In genomic region chr17:30468368-30468767, GRCm38 (mm10) we compare ENCODE assay signal across 14 mouse cellular contexts.
DNase-seq lines count a peak whose midpoint lies in the region; ATAC-seq and TF ChIP-seq lines count a peak whose summit lies in the region.
"Had no signal": no experiment of that assay in that cellular context is flagged by ENCODE, and none has a peak within 500 bp of the region (broad histone marks: within the 10 kb centered on the region; RNA-seq: fewer than 3 reads in every experiment).

No protein-coding gene starts in this region.

- no peak for TF ChIP-seq POLR2A in olfactory bulb, adult 2 months (IDR thresholded peaks at IDR 0.05; ENCODE audit: insufficient read depth, low read depth, low read length)

- H3K4me3 ChIP-seq in lung, embryonic 14.5 days (ENCODE audit: low read depth, low read length): no peak overlapping the region
- H3K4me3 ChIP-seq in embryonic facial prominence, embryonic 14.5 days (ENCODE audit: low read depth, low read length): no peak overlapping the region
- H3K4me3 ChIP-seq in hindbrain, embryonic 12.5 days: no peak overlapping the region
- no peak overlapping the region for H3K4me3 ChIP-seq in olfactory bulb, adult 2 months (ENCODE audit: insufficient read depth, low read depth, low read length)
- H3K4me3 ChIP-seq: erythroblast, embryonic 14.5 days; liver, embryonic 13.5 days; megakaryocyte, embryonic 14.5 days had no signal

- H3K9ac ChIP-seq in lung, embryonic 14.5 days: no peak overlapping the region; the same call in 1 of the 2 replicates
- H3K9ac ChIP-seq in embryonic facial prominence, embryonic 14.5 days (ENCODE audit: low read depth, low read length): no peak overlapping the region
- no peak overlapping the region for H3K9ac ChIP-seq in hindbrain, embryonic 12.5 days
- H3K9ac ChIP-seq: liver, embryonic 13.5 days had no signal

- H3K4me2 ChIP-seq in lung, embryonic 14.5 days: 0 out of 2 replicates have a peak overlapping the region, but pooled peaks have one; percentile 43
- no peak overlapping the region for H3K4me2 ChIP-seq in embryonic facial prominence, embryonic 14.5 days (ENCODE audit: low read depth, low read length)
- no peak overlapping the region for H3K4me2 ChIP-seq in hindbrain, embryonic 12.5 days (replicated peaks)
- H3K4me2 ChIP-seq: liver, embryonic 13.5 days had no signal

- H3K27me3 ChIP-seq in lung, embryonic 14.5 days (ENCODE audit: insufficient read depth, low read length): no peaks in the 10 kb centered on the region
- no peaks in the 10 kb centered on the region for H3K27me3 ChIP-seq in embryonic facial prominence, embryonic 14.5 days (replicated peaks; ENCODE audit: control insufficient read depth, insufficient read depth, low read length)
- H3K27me3 ChIP-seq in hindbrain, embryonic 12.5 days: no peaks in the 10 kb centered on the region
- H3K27me3 ChIP-seq: liver, embryonic 13.5 days had no signal

- WGBS in lung, embryonic 14.5 days: 19% methylated on average over 4 of the region's 4 CpGs
- WGBS in embryonic facial prominence, embryonic 14.5 days: 30% methylated on average over 4 of the region's 4 CpGs
- 18% methylated on average over 4 of the region's 4 CpGs for WGBS in hindbrain, embryonic 12.5 days
- WGBS in olfactory bulb, adult 2 months: 59% methylated on average over 4 of the region's 4 CpGs

- H3K27ac ChIP-seq in lung, embryonic 14.5 days (ENCODE audit: low read depth): no peak overlapping the region
- peak overlapping the region; percentile 25; the same call in 1 of the 2 replicates for H3K27ac ChIP-seq in embryonic facial prominence, embryonic 14.5 days (replicated peaks; ENCODE audit: low read depth, low read length)
- 0 out of 2 replicates have a peak overlapping the region, but pooled peaks have one; percentile 44 for H3K27ac ChIP-seq in hindbrain, embryonic 12.5 days
- peak overlapping the region; percentile 13; the same call in 1 of the 2 replicates for H3K27ac ChIP-seq in olfactory bulb, adult 2 months (ENCODE audit: insufficient read depth, low read depth, low read length)
- H3K27ac ChIP-seq: liver, embryonic 13.5 days had no signal

- H3K4me1 ChIP-seq in lung, embryonic 14.5 days (ENCODE audit: insufficient read depth): peaks cover 37% of the 10 kb centered on the region
- H3K4me1 ChIP-seq in embryonic facial prominence, embryonic 14.5 days (ENCODE audit: control insufficient read depth, insufficient read depth, low read length): peaks cover 10% of the 10 kb centered on the region
- H3K4me1 ChIP-seq in hindbrain, embryonic 12.5 days: peaks cover 39% of the 10 kb centered on the region
- peaks cover 27% of the 10 kb centered on the region for H3K4me1 ChIP-seq in olfactory bulb, adult 2 months (ENCODE audit: control insufficient read depth, insufficient read depth, low read length)
- H3K4me1 ChIP-seq: liver, embryonic 13.5 days had no signal

- H3K9me3 ChIP-seq in lung, embryonic 14.5 days (ENCODE audit: low read depth, low read length): no peaks in the 10 kb centered on the region
- no peaks in the 10 kb centered on the region for H3K9me3 ChIP-seq in embryonic facial prominence, embryonic 14.5 days (ENCODE audit: control insufficient read depth, low read length)
- no peaks in the 10 kb centered on the region for H3K9me3 ChIP-seq in hindbrain, embryonic 12.5 days (replicated peaks)
- H3K9me3 ChIP-seq: liver, embryonic 13.5 days; megakaryocyte, embryonic 14.5 days had no signal

- no peaks in the 10 kb centered on the region for H3K36me3 ChIP-seq in lung, embryonic 14.5 days (ENCODE audit: insufficient read depth)
- no peaks in the 10 kb centered on the region for H3K36me3 ChIP-seq in embryonic facial prominence, embryonic 14.5 days (ENCODE audit: control insufficient read depth, insufficient read depth, low read length)
- H3K36me3 ChIP-seq in hindbrain, embryonic 12.5 days: no peaks in the 10 kb centered on the region
- H3K36me3 ChIP-seq: liver, embryonic 13.5 days had no signal

- DNase-seq in lung, embryonic 14.5 days: no peak
- no peak for DNase-seq in lung, postnatal 4 days
- DNase-seq in embryonic facial prominence, embryonic 14.5 days (ENCODE audit: low spot score): no peak
- DNase-seq in natural killer cell, adult 2 months (ENCODE audit: low spot score in 2 of 2): no peak
- no peak for DNase-seq in ovary, postnatal 36 days (ENCODE audit: low spot score)
- DNase-seq: cerebellum, adult 9-11 months; gastrocnemius, postnatal 36 days; liver, embryonic 13.5 days; thymus, postnatal 25 days had no signal

- ATAC-seq in lung, embryonic 14.5 days (ENCODE audit: insufficient read depth): no peak
- ATAC-seq in embryonic facial prominence, embryonic 14.5 days (ENCODE audit: low read depth): no peak
- ATAC-seq in hindbrain, embryonic 12.5 days (ENCODE audit: low FRiP score): no peak
- ATAC-seq: inflammation-experienced regulatory T-cells, adult 6 months had no signal

- no peak for TF ChIP-seq CTCF in lung, embryonic 14.5 days (IDR thresholded peaks at IDR 0.05; ENCODE audit: low read depth)
- no peak for TF ChIP-seq CTCF in olfactory bulb, adult 2 months (IDR thresholded peaks at IDR 0.05; ENCODE audit: insufficient read depth, low read depth, low read length)
